Mouse (Mus musculus) stomach, embryonic 16.5 days (tissue): Measurements from ENCODE around the gene Adgrl4. TPM values are rescaled to one million over a fixed set of nuclear protein-coding genes. Genes with fewer than 3 reads are reported as not detected.

Experiments
- ATAC-seq: fragments of 200-750 bp; cut with Nextera tagmentation; 2 replicates; pipeline ENCODE4 v1.8.0; 2017; ENCODE audit warnings: moderate number of reproducible peaks, moderate TSS enrichment; ENCODE audit not compliant: insufficient read depth, low FRiP score
- H3K27ac ChIP-seq: fragments of 300-500 bp; sonication (generic); 2 replicates; pipeline ENCODE4 v1.5.1; 2014; ENCODE audit warnings: low read length
- H3K27me3 ChIP-seq: fragments of 300-500 bp; sonication (generic); 2 replicates; pipeline ENCODE4 v1.6.1; 2014; ENCODE audit warnings: low read length, control low read depth, mixed read lengths; ENCODE audit not compliant: control insufficient read depth, insufficient read depth
- H3K36me3 ChIP-seq: fragments of 300-500 bp; sonication (generic); 2 replicates; pipeline ENCODE4 v1.6.1; 2014; ENCODE audit warnings: low read length; ENCODE audit not compliant: control insufficient read depth, insufficient read depth
- H3K4me1 ChIP-seq: fragments of 300-500 bp; sonication (generic); 2 replicates; pipeline ENCODE4 v1.6.1; 2014; ENCODE audit warnings: low read length, control low read depth, mixed read lengths; ENCODE audit not compliant: control insufficient read depth, insufficient read depth
- H3K4me2 ChIP-seq: fragments of 300-500 bp; sonication (generic); 2 replicates; pipeline ENCODE4 v1.6.1; 2014; ENCODE audit warnings: low read depth, low read length, mixed read lengths
- H3K4me3 ChIP-seq: fragments of 300-500 bp; sonication (generic); replicated peaks from 2 replicates; pipeline ENCODE4 v1.5.1; 2014; ENCODE audit warnings: mild to moderate bottlenecking, low read length
- H3K9ac ChIP-seq: fragments of 300-500 bp; sonication (generic); 2 replicates; pipeline ENCODE4 v1.6.1; 2014; ENCODE audit warnings: low read length
- H3K9me3 ChIP-seq: fragments of 300-500 bp; sonication (generic); replicated peaks from 2 replicates; pipeline ENCODE4 v1.6.1; 2016; ENCODE audit warnings: low read length, control low read depth; ENCODE audit not compliant: control insufficient read depth
- polyA plus RNA-seq: library from polyadenylated mRNA; unstranded; fragments of >200 nt; fragmentation: Nextera tagmentation; extraction: Ambion mirVana; gene quantifications from 2 replicates; pipeline ENCODE4 v1.2.1, GENCODE M21; 2015

The Adgrl4 gene
- polyA plus RNA-seq, 1 experiment from 2014 or later, result 7.1 TPM

- Histone ChIP-seq H3K9ac (no peak overlapping the region), H3K27ac (no peak overlapping the region), H3K36me3 (no peaks in the 10 kb centered on the region), H3K4me3 (no peak overlapping the region), H3K27me3 (no peaks in the 10 kb centered on the region), H3K9me3 (no peaks in the 10 kb centered on the region), H3K4me1 (no peaks in the 10 kb centered on the region), H3K4me2 (no peak overlapping the region)
- no peak for ATAC-seq
Measured at GRCm38 (mm10) chr3:151591904-151592303, 154.2 kb downstream of the Adgrl4 start.
